Mouse (Mus musculus) neural tube, embryonic 14.5 days (tissue): ENCODE measurements at regions not wholly inside any gene's neighbourhood (a gene's known extent, or its start where the extent isn't known, plus 50 kb on each side); places are given as distances from the start of the nearest gene placed in this dataset.
A peak's percentile ranks its signal among the peaks of the same experiment; 100 is the strongest.

Experiments
- ATAC-seq: fragments of 200-750 bp; cut with Nextera tagmentation; 2 replicates; pipeline ENCODE4 v1.8.0; 2017; ENCODE audit warnings: low read depth, mild to moderate bottlenecking, moderate TSS enrichment, moderate library complexity
- H3K27ac ChIP-seq: fragments of 300-500 bp; sonication (generic); 2 replicates; pipeline ENCODE4 v1.5.1; 2014; ENCODE audit warnings: low read depth, mild to moderate bottlenecking, control low read depth, low read length, moderate library complexity, mixed read lengths
- H3K27me3 ChIP-seq: fragments of 300-500 bp; sonication (generic); 2 replicates; pipeline ENCODE4 v1.6.1; 2014; ENCODE audit warnings: low read length; ENCODE audit not compliant: control insufficient read depth, insufficient read depth
- H3K36me3 ChIP-seq: fragments of 300-500 bp; sonication (generic); 2 replicates; pipeline ENCODE4 v1.6.1; 2014; ENCODE audit warnings: low read length, mixed read lengths; ENCODE audit not compliant: control insufficient read depth, insufficient read depth
- H3K4me1 ChIP-seq: fragments of 300-500 bp; sonication (generic); 2 replicates; pipeline ENCODE4 v1.6.1; 2014; ENCODE audit warnings: low read length; ENCODE audit not compliant: control insufficient read depth, insufficient read depth
- H3K4me2 ChIP-seq: fragments of 300-500 bp; sonication (generic); 2 replicates; pipeline ENCODE4 v1.6.1; 2014; ENCODE audit warnings: mild to moderate bottlenecking, low read depth, low read length, control low read depth
- H3K4me3 ChIP-seq: fragments of 300-500 bp; sonication (generic); 2 replicates; pipeline ENCODE4 v1.5.1; 2014; ENCODE audit warnings: low read depth, low read length, control low read depth, mixed read lengths
- H3K9ac ChIP-seq: fragments of 300-500 bp; sonication (generic); replicated peaks from 2 replicates; pipeline ENCODE4 v1.6.1; 2014; ENCODE audit warnings: low read depth, mild to moderate bottlenecking, control low read depth, low read length, mixed read lengths
- H3K9me3 ChIP-seq: fragments of 300-500 bp; sonication (generic); 2 replicates; pipeline ENCODE4 v1.6.1; 2016; ENCODE audit warnings: low read length; ENCODE audit not compliant: control insufficient read depth
- WGBS: fragments of 180-500 bp; shearing (Covaris S2); extraction: QIAGEN DNeasy Blood & Tissue Kit; methylation state at CpG from one replicate; pipeline ENCODE4 v1.1.7; 2014; 5-methylcytosine and 5-hydroxymethylcytosine counted together

DNA sequence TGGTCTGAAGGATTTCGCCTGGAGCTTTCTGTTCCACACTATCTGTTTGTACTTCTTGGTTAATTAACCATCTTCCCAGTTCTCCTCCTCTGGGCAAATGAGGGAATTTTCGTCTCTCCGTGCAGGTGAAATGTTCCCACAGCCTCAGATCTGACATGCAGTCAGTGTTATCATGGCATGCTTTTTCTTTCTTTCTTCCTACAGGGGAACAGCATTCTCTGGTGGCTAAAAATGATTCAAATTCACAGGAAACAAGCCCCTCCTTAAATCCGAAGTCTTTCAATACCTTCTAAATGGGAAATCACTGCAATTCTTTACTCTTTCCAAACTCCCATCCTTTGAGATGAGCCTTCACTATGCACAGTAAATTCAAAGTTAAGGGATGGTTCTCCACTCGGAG, 429.7 kb downstream of the Sox2 start:
- H3K27ac ChIP-seq: no peak overlapping the region
- H3K9me3 ChIP-seq: no peaks in the 10 kb centered on the region
- 65% methylated on average over 5 of the region's 5 CpGs for WGBS
- no peak overlapping the region for H3K4me2 ChIP-seq
- no peak for ATAC-seq
- no peaks in the 10 kb centered on the region for H3K36me3 ChIP-seq
- no peaks in the 10 kb centered on the region for H3K27me3 ChIP-seq
- no peak overlapping the region for H3K9ac ChIP-seq
- H3K4me1 ChIP-seq: 0 out of 2 replicates have a peak, but pooled peaks cover 3% of the 10 kb centered on the region
- no peak overlapping the region for H3K4me3 ChIP-seq

DNA sequence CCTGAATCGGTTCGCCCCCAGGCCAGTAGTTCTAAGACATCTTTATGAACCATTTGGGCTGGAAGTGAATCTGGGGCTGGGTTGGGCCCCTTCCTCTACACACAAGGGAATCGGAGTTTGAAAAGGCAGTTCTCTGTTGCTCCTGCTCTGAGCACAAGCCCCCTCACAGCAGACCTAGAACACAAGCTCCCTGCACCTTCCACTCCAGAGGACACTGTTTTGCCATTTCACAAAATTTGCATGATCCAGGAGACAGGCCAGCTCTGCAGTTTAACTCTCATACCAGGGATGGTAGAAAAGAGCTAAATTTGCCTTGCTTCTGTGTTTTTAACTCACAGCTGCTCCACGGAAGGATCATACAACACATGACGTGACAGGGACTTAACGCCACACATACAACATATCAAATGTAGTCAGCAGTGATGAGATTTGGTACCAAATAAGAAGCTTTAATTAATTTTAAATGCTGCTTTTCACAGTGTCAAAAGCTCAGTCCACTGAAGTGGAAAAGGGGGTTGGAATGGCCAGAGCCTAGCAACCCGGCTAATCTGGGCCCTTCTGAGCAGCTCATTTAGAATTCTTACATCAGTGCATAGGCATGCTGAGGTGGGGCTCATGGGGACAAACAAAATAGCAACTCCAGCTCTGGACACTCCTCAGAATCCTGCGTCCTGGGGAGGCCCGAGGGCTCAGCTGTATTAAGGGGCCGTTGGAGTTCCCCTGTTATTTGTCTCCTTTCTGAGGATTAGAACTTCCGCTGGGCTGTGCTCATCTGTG, 434.1 kb downstream of the Sox2 start:
- no peaks in the 10 kb centered on the region for H3K36me3 ChIP-seq
- WGBS: 24% methylated on average over 11 of the region's 11 CpGs
- no peaks in the 10 kb centered on the region for H3K9me3 ChIP-seq
- no peak overlapping the region for H3K9ac ChIP-seq
- no peak overlapping the region for H3K4me3 ChIP-seq
- H3K27me3 ChIP-seq: no peaks in the 10 kb centered on the region
- peak overlapping the region; percentile 64 for H3K27ac ChIP-seq
- ATAC-seq: peak; percentile 69; the same call in 1 of the 2 replicates
- 0 out of 2 replicates have a peak, but pooled peaks cover 8% of the 10 kb centered on the region for H3K4me1 ChIP-seq
- H3K4me2 ChIP-seq: no peak overlapping the region

GRCm38 (mm10) chr3:35088241-35089080, 438.3 kb downstream of the Sox2 start:
- Histone ChIP-seq H3K9me3 (no peaks in the 10 kb centered on the region), H3K27me3 (no peaks in the 10 kb centered on the region), H3K27ac (peak overlapping the region; percentile 71), H3K9ac (no peak overlapping the region), H3K4me1 (0 out of 2 replicates have a peak, but pooled peaks cover 8% of the 10 kb centered on the region), H3K36me3 (no peaks in the 10 kb centered on the region), H3K4me2 (no peak overlapping the region), H3K4me3 (no peak overlapping the region)
- 8% methylated on average over 19 of the region's 19 CpGs for WGBS
- ATAC-seq: peak; percentile 78

- Histone ChIP-seq H3K4me2 (no peak overlapping the region), H3K27me3 (no peaks in the 10 kb centered on the region), H3K9ac (no peak overlapping the region), H3K4me1 (0 out of 2 replicates have a peak, but pooled peaks cover 5% of the 10 kb centered on the region), H3K9me3 (no peaks in the 10 kb centered on the region), H3K36me3 (no peaks in the 10 kb centered on the region), H3K27ac (peak overlapping the region; percentile 71), H3K4me3 (no peak overlapping the region)
- WGBS: 25% methylated on average over 5 of the region's 5 CpGs
- ATAC-seq: peak; percentile 46; the same call in 1 of the 2 replicates
Measured at GRCm38 (mm10) chr3:35090496-35091133, 440.4 kb downstream of the Sox2 start.

DNA sequence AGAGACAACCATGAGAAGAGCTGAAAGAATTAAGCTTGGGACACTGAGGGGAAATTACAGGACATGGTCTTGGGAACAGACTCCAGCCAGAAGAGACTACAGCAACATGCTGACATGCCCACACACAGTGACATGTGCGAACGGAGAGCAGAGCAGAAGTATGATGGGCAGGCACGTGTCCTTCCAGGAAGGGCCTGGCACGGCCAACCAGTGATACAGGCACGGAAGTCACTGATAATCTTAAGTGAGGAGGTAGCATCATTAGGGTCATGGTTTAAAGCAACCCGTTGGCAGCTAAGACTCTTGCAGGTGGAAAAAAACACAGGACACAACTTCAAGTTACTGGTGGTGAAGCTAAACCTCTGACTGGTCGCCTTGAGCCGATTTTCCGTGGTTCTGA, 442.8 kb downstream of the Sox2 start:
- H3K9me3 ChIP-seq: no peaks in the 10 kb centered on the region
- H3K4me2 ChIP-seq: no peak overlapping the region
- 89% methylated on average over 9 of the region's 9 CpGs for WGBS
- H3K27ac ChIP-seq: no peak overlapping the region
- no peaks in the 10 kb centered on the region for H3K36me3 ChIP-seq
- no peak overlapping the region for H3K9ac ChIP-seq
- 0 out of 2 replicates have a peak, but pooled peaks cover 5% of the 10 kb centered on the region for H3K4me1 ChIP-seq
- H3K27me3 ChIP-seq: no peaks in the 10 kb centered on the region
- H3K4me3 ChIP-seq: no peak overlapping the region
- no peak for ATAC-seq

GRCm38 (mm10) chr3:35095221-35095620, 445.0 kb downstream of the Sox2 start:
- H3K4me2 ChIP-seq: no peak overlapping the region
- no peaks in the 10 kb centered on the region for H3K9me3 ChIP-seq
- H3K36me3 ChIP-seq: no peaks in the 10 kb centered on the region
- H3K4me1 ChIP-seq: no peaks in the 10 kb centered on the region
- no peaks in the 10 kb centered on the region for H3K27me3 ChIP-seq
- no peak overlapping the region for H3K27ac ChIP-seq
- 98% methylated on average over 8 of the region's 8 CpGs for WGBS
- no peak for ATAC-seq
- no peak overlapping the region for H3K4me3 ChIP-seq
- H3K9ac ChIP-seq: no peak overlapping the region

- WGBS: 82% methylated on average over 5 of the region's 5 CpGs
- no peak for ATAC-seq
- H3K9me3 ChIP-seq: no peaks in the 10 kb centered on the region
- H3K27me3 ChIP-seq: no peaks in the 10 kb centered on the region
- H3K27ac ChIP-seq: no peak overlapping the region
- no peaks in the 10 kb centered on the region for H3K4me1 ChIP-seq
- H3K9ac ChIP-seq: no peak overlapping the region
- no peak overlapping the region for H3K4me3 ChIP-seq
- H3K4me2 ChIP-seq: no peak overlapping the region
- no peaks in the 10 kb centered on the region for H3K36me3 ChIP-seq
Measured at GRCm38 (mm10) chr3:35096381-35096780, 446.2 kb downstream of the Sox2 start.

DNA sequence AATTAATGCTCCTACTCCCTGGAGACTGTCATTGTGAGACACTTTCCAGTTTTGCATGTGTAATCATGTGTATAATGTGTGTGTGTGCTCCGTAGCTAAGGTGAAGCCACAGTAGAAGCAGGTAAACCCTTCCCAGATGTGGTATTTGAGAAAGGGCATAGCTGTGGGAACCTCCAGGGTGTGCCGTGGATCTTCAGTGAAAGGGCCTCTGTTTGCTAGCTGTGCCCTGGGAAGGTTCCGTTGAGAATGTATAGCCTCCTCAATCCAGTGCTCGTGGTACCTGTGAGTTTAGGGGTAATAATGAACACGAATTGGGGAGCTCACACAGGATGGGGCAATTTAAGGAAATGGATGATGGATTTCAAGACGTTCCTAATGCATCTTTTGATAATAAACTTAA, 447.6 kb downstream of the Sox2 start:
- H3K36me3 ChIP-seq: no peaks in the 10 kb centered on the region
- WGBS: 88% methylated on average over 6 of the region's 6 CpGs
- no peak for ATAC-seq
- H3K27ac ChIP-seq: no peak overlapping the region
- no peak overlapping the region for H3K4me2 ChIP-seq
- no peaks in the 10 kb centered on the region for H3K27me3 ChIP-seq
- H3K9me3 ChIP-seq: no peaks in the 10 kb centered on the region
- H3K9ac ChIP-seq: no peak overlapping the region
- peaks cover 5% of the 10 kb centered on the region; the same call in 1 of the 2 replicates for H3K4me1 ChIP-seq
- no peak overlapping the region for H3K4me3 ChIP-seq
